Mouse (Mus musculus) right cerebral cortex, adult 18-20 months (tissue): ENCODE data around the gene Lmntd1.

Source experiments
- DNase-seq: peaks from one replicate; pipeline ENCODE4 v3.0.0; 2022; ENCODE audit warnings: mixed read lengths

Gene Lmntd1

GRCm38 (mm10) chr6:145614219-145614618 lies at the start of gene Lmntd1:
Gene Lmntd1 (minus strand): TSS chr6:145614319.
- DNase-seq = no peak

GRCm38 (mm10) chr6:145660943-145661342 lies 46.8 kb upstream of the Lmntd1 start:
- no peak for DNase-seq

GRCm38 (mm10) chr6:145659116-145659515 lies 45.0 kb upstream of the Lmntd1 start:
- DNase-seq = no peak

GRCm38 (mm10) chr6:145656740-145657591 lies 42.8 kb upstream of the Lmntd1 start:
- DNase-seq = no peak

- no peak for DNase-seq
These were observed 41.6 kb upstream of the Lmntd1 start for GRCm38 (mm10) chr6:145655678-145656077.

- no peak for DNase-seq
These were observed 40.1 kb upstream of the Lmntd1 start for GRCm38 (mm10) chr6:145654062-145654836.

- DNase-seq = no peak
These were observed 39.5 kb upstream of the Lmntd1 start for GRCm38 (mm10) chr6:145653626-145654025.

- DNase-seq = no peak
These were observed 38.9 kb upstream of the Lmntd1 start for GRCm38 (mm10) chr6:145652986-145653385.

- no peak for DNase-seq
These were observed 37.9 kb upstream of the Lmntd1 start for GRCm38 (mm10) chr6:145651976-145652375.

- DNase-seq = no peak
These were observed 26.9 kb upstream of the Lmntd1 start for GRCm38 (mm10) chr6:145640971-145641506.

GRCm38 (mm10) chr6:145638248-145638647 lies 24.1 kb upstream of the Lmntd1 start:
- DNase-seq = no peak

GRCm38 (mm10) chr6:145636682-145637081 lies 22.6 kb upstream of the Lmntd1 start:
- DNase-seq = no peak

- DNase-seq = no peak
These were observed 20.3 kb upstream of the Lmntd1 start for GRCm38 (mm10) chr6:145634454-145634853.

- DNase-seq = no peak
These were observed 16.1 kb upstream of the Lmntd1 start for GRCm38 (mm10) chr6:145630269-145630668.

- no peak for DNase-seq
These were observed 9.0 kb upstream of the Lmntd1 start for GRCm38 (mm10) chr6:145623141-145623540.

GRCm38 (mm10) chr6:145616402-145617229 lies 2.5 kb upstream of the Lmntd1 start:
- no peak for DNase-seq

GRCm38 (mm10) chr6:145615666-145616210 lies 1.6 kb upstream of the Lmntd1 start, which contains the start of gene Tuba3b:
Gene Tuba3b (plus strand): TSS chr6:145615757.
- no peak for DNase-seq

- no peak for DNase-seq
These were observed 1.5 kb downstream of the Lmntd1 start for GRCm38 (mm10) chr6:145612611-145613010.

- DNase-seq = no peak
These were observed 3.2 kb downstream of the Lmntd1 start for GRCm38 (mm10) chr6:145610901-145611300.

- no peak for DNase-seq
These were observed 5.4 kb downstream of the Lmntd1 start for GRCm38 (mm10) chr6:145608693-145609092.

GRCm38 (mm10) chr6:145607746-145608145 lies 6.4 kb downstream of the Lmntd1 start:
- no peak for DNase-seq

- no peak for DNase-seq
These were observed 8.9 kb downstream of the Lmntd1 start for GRCm38 (mm10) chr6:145605203-145605602.
